Mouse (Mus musculus) bone marrow macrophage, adult 2 months (primary cell): ENCODE data around the gene Nav2.

ENCODE experiments used
- CTCF ChIP-seq: IDR thresholded peaks from 2 replicates; pipeline ENCODE4 v1.5.1; 2012; ENCODE audit warnings: low read depth, mild to moderate bottlenecking, low read length, moderate library complexity
- POLR2A ChIP-seq: IDR thresholded peaks from 2 replicates; pipeline ENCODE4 v1.6.1; 2012; ENCODE audit warnings: mild to moderate bottlenecking, low read depth, low read length, borderline replicate concordance

DNA sequence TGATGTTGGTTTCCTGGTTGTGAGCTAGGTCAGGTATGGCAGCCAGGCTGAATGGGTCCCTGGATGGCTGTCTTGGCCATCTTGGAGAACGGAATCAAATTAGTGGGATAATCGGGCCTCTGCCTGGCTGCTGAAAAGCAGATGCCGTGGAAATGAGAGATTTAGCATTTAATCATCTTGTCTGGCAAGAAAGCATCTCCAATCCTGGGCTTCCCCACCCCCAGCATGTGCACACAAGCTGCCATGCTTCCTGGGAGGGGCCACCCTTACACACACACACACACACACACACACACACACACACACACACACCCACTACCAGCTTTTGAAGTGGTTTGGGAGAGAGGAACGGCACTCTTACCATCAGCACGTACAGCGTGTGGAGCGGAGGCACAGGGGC lies 506.6 kb downstream of the Nav2 start:
- TF ChIP-seq CTCF (no peak), POLR2A (no peak)
